Mouse (Mus musculus): Measurements from ENCODE around the gene Cib3.

Cib3 gene

DNA sequence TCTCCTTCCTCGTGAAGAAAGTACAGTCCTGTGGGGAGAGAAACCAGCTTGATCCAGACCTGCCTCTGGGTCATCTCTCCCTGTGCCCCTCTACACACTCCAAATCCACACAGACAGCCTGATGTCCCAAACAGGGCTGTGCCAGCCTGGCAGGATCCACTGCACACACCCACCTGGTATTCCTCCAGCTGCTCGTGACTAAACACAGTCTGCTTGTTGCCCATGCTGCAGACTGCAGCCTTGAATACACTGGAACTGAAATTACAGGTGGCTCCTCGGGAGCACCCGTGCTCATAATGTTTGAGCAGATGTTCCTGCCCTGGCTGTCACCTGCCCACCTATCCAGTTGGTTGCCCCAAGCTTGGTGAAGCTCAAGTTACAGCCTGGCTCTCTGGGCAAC, at the start of gene Cib3:
Cib3 (minus strand) TSS at position 87 of the 400 bp plus-strand sequence.
- no peak for DNase-seq

DNA sequence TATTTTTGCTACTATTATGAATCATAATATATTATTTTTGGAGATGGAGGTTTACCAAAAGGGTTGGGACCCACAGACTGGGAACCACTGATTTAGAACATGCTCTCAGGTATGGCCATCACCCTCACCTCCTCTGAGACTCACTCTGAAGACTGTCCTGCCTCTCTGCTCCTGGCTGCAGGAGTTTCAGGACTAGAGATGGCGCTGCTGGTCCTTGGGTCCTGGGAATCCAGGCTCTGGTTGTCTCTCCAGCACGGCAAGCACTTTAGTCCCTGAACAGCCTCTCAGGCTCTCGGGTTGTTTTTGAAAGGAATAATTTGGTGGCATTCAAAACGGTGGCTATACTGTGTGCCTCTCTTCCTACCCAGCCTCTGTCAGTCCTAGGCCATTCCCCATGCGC, 49.2 kb upstream of the Cib3 start:
- DNase-seq = no peak

GRCm38 (mm10) chr8:72261431-72261830, 48.8 kb upstream of the Cib3 start:
- no peak for DNase-seq

DNA sequence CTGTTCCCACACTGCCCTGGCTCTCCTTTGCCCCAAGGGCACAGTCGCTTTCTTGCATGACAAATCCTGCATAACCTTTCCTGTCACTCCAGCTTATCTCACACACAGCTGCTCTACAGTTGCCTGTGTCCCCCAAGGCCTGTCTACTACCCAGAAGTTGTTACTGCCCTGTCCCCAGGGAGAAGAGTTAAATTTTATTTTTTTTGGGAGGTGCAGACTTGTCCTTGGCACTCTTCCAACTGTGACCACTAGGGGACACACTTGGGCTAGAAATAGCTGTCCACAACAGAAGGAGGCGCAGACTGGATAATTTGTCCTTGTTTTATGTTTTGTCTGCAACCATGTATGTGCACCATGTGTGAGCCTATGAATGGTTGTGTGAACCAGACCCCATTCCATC, 48.4 kb upstream of the Cib3 start:
- peak; percentile 71 for DNase-seq

GRCm38 (mm10) chr8:72260585-72260984, 47.9 kb upstream of the Cib3 start:
- no peak for DNase-seq

- DNase-seq = no peak
These were observed 47.2 kb upstream of the Cib3 start for GRCm38 (mm10) chr8:72259862-72260261.

DNA sequence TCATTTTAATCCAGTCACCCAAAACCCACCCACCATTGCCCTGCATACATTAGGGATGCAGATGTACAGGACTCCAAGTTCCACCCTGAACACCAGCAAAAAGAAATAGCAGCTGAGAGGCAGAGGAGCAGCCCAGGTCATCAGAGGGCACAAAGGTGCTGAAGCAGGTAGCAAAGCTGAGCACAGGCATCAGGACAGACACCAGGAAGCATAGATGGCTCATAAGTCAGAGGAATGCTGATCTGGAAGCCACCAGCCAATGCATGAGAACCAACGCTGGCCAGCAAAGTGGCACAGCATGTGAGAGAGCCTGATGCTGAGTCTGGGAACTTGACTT, 45.2 kb upstream of the Cib3 start:
- no peak for DNase-seq

GRCm38 (mm10) chr8:72257171-72257901, 44.7 kb upstream of the Cib3 start:
- DNase-seq = peak; percentile 56

DNA sequence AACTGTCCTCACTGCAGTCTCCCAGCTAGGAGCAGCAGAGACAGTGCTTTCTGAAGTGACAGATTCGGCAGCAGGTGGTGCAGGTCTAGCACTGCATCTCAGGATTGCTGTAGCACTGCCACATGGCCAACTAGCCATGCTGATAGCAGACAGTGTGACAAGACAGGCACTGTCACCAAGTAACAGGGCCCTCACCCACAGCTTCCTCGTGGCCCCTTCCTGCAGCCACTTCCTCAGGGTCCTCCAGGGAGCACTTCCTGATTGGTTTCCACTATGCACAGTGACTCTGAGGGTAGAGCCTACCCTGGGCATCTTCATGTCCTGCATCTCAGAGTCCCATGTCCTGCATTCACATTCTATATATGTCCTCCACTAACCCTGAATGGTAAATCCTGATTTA, 32.0 kb upstream of the Cib3 start:
- DNase-seq = peak; percentile 15

DNA sequence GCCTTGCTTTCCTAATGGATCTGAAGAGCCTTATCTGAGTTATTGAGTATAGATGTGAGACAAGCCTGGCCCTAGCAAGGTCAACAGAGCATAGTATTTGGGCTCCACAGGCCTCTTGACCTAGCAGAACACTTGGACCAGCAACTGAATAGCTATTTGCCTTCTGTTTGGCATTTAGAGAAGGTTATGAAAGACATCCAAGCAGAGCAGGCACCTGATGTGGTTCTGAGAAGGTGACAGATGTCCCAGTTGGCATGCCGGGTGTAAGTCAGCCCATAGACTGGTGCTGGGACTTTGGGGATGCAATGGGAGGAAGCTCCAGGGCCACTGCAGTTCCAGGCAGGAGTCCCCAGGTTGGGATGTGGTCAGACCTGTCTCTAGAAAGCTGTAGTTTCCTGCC, 29.6 kb upstream of the Cib3 start:
- no peak for DNase-seq

GRCm38 (mm10) chr8:72240951-72241350, 28.3 kb upstream of the Cib3 start:
- no peak for DNase-seq

DNA sequence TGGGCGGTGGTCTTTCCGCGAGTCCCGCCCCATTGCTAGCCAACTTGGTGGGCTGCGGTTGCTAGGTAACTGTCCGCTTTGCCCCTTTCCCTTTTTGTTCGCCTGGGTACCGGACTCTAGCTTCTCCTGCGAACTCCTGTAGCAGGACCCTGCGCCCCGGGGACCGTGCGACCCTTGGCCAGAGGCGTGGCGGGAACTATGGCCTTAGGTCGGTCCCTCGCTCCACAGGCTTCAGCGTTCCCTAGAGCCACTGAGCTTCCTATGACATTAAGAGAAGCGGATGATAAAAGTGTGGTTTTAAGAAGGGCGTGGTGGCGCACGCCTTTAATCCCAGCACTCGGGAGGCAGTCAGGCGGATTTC, 27.7 kb upstream of the Cib3 start:
- DNase-seq = no peak

- DNase-seq = peak; percentile 99
These were observed 27.1 kb upstream of the Cib3 start, which contains the start of gene Ap1m1 for GRCm38 (mm10) chr8:72239499-72240402. Ap1m1 (plus strand) TSS chr8:72240018.

- DNase-seq = no peak
These were observed 10.0 kb upstream of the Cib3 start for GRCm38 (mm10) chr8:72222656-72223055.

DNA sequence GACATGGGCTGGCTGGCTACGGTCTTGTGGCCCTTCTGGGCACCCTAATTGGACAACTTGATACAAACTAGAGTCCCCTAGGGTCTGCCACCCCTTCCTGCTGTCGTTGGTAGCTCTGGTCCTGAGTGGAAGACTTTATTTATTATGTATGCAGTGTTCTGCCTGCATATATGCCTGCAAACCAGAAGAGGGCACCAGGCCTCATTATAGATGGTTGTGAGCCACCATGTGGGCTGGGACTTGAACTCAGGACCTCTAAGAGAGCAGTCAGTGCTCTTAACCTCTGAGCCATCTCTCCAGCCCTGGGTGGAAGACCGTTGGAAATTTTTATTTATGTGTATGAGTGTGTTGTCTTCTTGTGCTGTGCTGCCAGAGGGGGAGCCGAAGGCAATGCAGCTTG, 8.1 kb upstream of the Cib3 start:
- DNase-seq = peak; percentile 13

DNA sequence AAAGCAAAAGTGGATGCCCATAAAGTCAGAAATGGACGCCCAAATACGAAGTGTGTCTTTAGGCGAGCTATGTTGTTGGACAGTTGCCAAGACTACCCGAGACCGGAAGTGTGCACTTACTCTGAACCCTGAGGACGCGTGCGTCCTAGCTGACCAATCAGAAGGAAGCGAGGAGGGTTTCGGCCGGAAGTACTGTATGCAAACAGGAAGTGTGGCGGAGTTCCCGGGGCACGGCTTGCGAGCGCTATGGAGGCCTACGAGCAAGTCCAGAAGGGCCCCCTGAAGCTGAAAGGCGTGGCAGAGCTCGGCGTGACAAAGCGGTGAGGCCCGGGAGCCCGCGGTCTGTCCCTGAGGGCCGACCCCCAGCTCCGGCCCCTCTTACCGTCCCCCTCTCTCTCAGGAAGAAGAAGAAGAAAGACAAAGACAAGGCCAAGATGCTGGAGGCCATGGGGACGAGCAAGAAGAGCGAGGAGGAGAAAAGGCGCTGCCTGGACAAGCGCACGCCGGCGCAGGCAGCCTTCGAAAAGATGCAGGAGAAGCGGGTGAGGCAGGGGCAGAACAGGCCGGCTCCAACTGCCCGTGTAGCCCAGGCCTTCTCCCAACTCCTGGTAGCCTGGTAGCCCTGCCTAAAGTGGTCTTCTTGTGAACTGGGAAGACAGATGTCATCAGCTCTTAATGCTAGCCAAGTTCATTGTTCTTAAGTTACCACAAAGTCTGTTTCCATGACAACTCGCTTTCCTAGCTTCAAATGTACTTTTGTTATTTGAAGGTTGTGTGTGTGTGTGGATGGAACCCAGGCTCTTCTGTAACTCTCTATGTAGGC, 7.1 kb upstream of the Cib3 start, which contains the start of gene Fam32a:
Fam32a (plus strand) TSS at position 190 of the 823 bp plus-strand sequence.
- DNase-seq = peak; percentile 93

DNA sequence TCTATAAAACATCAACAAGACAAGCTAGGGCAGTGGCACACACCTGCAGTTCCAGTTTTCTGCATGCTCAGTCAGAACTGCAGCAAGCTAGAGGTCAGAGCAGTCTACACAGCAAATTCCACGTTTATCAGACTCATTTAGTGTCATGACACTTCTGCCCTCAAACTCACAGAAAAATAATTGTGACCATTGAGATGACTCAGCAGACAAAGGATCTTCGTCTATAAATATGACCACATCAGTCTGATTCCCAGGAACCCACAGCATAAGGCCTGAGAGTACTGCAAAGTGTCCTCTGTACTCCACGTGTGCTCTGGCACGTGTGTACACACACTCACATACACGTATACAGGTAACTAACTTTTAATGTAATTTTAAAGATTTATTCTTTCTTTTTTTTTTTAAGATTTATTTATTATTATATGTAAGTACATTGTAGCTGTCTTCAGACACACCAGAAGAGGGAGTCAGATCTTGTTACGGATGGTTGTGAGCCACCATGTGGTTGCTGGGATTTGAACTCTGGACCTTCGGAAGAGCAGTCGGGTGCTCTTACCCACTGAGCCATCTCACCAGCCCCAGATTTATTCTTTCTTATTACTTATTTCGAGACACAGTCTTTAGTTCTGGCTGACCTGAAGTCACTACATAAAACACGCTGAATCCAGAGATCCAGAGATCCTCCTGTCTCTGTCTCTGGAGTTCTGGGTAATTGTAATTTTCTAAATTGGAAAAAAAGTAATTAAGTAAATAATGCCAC, 6.3 kb upstream of the Cib3 start:
- DNase-seq = no peak

GRCm38 (mm10) chr8:72215871-72216270, 3.2 kb upstream of the Cib3 start:
- no peak for DNase-seq

DNA sequence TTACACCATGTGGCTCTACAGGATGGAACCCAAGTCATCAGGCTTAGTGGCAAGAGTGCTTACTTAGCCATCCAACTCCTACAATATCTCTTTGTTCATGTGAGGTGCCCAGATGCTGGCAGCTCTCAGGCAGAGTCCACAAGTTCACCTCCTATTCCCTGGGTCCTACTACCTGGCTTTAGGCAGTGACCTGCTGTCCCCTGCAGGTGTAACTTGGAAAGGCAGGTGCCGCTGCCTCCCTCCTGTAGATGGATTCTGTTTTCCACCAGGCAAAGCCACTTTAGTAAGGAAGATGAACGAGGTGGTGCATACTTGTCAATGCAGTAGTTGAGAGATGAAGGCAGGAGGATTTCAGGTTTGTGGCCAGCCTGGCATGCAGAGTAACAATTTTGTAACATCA, 2.4 kb upstream of the Cib3 start:
- DNase-seq = peak; percentile 20

DNA sequence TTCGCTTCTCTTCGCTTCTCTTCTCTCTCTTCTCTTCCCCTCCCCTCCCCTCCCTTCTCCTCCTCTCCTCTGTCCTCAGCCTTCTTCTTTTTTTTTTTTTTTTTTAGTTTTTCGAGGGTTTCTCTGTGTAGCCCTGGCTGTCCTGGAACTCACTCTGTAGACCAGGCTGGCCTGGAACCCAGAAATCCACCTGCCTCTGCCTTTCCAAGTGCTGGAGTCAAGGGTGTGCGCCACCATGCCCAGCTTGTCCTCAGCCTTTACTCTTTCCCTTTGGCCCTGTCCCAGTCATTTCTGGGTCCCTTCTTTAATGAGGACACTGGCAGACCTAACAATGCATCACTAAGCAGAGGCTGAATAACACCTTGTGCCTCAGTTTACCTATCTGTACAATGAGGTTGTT, 899 bp upstream of the Cib3 start, which contains the start of gene Gm11034:
Gm11034 (minus strand) TSS at position 101 of the 400 bp plus-strand sequence.
- DNase-seq = no peak

DNA sequence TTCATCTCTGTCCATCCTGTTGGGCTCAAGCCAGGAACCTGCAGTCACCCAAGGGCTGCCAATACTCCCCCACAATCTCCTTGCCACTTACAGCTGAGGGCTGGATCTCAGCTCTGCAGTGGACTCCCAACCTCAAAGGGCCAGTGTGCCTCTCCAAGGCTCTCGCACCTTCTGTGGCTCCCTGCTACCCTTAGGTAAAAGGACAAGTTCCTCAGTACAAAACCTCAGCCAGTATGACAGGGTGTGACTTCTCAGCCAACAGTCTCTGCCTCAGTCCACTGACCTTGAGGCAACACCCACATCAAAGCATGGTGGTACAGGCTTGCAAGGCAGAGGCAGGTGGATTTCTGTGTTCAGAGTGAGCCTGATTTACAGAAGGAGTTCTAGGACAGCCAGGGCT, 791 bp downstream of the Cib3 start:
- DNase-seq = no peak

DNA sequence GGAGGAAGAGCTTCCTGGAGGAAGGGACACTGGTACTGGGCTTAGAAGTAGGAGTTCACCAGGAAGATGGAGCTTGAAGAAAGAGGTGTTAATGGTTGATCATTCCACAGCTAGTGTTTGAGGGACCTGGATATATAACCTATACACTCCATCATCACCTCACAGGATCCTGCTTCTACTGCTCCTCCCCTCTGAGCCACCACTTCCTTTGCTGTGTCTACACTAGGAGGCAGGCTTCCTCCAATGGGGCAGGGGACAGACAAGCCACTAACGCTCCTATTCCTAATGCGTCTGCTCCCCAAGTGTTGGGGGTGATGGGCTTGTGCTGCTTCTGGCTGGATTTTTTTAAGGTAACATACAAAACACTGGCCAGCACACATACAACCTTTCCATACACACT, 1.9 kb downstream of the Cib3 start:
- DNase-seq = no peak
